Mouse (Mus musculus) ES-Bruce4 (cell line): ENCODE data around the gene Chmp5.

Source experiments
- CTCF ChIP-seq: IDR thresholded peaks from one replicate; pipeline ENCODE4 v1.8.1; 2011; ENCODE audit warnings: low read depth, low read length
- POLR2A ChIP-seq: IDR thresholded peaks from one replicate; pipeline ENCODE4 v1.8.1; 2011; ENCODE audit warnings: low read length; ENCODE audit not compliant: insufficient read depth

DNA sequence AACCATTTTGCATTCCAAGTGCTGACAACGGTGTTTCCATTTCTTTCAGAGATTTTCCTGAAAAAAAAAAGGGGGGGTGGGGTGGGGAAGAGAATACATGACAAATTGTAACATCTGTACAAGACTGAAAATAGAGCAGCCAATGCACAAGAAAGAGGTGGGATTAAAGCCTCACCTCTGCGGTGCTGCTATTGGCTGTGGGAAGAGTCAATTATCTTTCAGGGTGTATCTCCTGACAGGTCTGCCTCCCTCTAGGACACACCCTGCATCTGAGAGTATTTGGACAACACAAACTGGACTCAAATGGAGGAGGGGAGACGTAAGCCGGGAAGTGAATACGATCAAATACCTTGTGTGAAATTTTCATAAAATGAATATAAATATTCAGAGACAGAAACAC lies 4.6 kb upstream of the Chmp5 start:
- TF ChIP-seq CTCF, result no peak
- no peak for TF ChIP-seq POLR2A
